Mouse (Mus musculus) macrophage (primary cell): Measurements from ENCODE around the gene Ifi202b. TPM values are rescaled to one million over a fixed set of nuclear protein-coding genes. Genes with fewer than 3 reads are reported as not detected.
A peak's percentile ranks its signal among the peaks of the same experiment; 100 is the strongest.
"Not testable (repeated sequence)": the region's sequence is repeated elsewhere in the genome, so short reads cannot be mapped to it uniquely, and the experiment has no call there.

ENCODE experiments used
- H3K27ac ChIP-seq: fragments of 350-480 bp; formaldehyde crosslinking; 2 replicates; pipeline ENCODE4 v1.9.0; 2021
- H3K36me3 ChIP-seq: fragments of 350-480 bp; formaldehyde crosslinking; 2 replicates; pipeline ENCODE4 v1.9.0; 2021; ENCODE audit errors: inconsistent target
- H3K4me3 ChIP-seq: fragments of 350-480 bp; formaldehyde crosslinking; 2 replicates; pipeline ENCODE4 v1.9.0; 2021; ENCODE audit errors: inconsistent target
- H3K79me2 ChIP-seq: fragments of 350-480 bp; formaldehyde crosslinking; 2 replicates; pipeline ENCODE4 v1.9.0; 2021; ENCODE audit errors: inconsistent target
- WGBS: methylation state at CpG from one replicate; pipeline ENCODE4 v1.1.7; 2026; ENCODE audit warnings: inconsistent platforms; ENCODE audit not compliant: missing documents; 5-methylcytosine and 5-hydroxymethylcytosine counted together
- polyA plus RNA-seq: library from polyadenylated mRNA; stranded (reverse); fragments of 250-400 nt; gene quantifications from 3 replicates; pipeline ENCODE4 v1.2.4, GENCODE M21; 2018; ENCODE audit warnings: inconsistent platforms
- total RNA-seq, 78 experiments: library from RNA; depleted of rRNA; stranded (reverse); fragments of 250-400 nt; gene quantifications; 1 replicate in 9 of 78; 2 replicates in 24 of 78; 3 replicates in 43 of 78; 4 replicates in 2 of 78; pipeline ENCODE4 v1.2.4; 2018; ENCODE audit warnings: inconsistent platforms in 56 of 78

The Ifi202b gene
- total RNA-seq (2018; cell fraction: chromatin; rRNA removed) = 10 to 100 TPM in 1 of 26 experiments, 1 to 10 TPM in 4, not detected in 21; 2.9 to 10.5 (median 5.9) TPM
- total RNA-seq (2018; cell fraction: cytosol; rRNA removed) = 1 to 10 TPM in 3 of 26 experiments, under 1 TPM in 1, not detected in 22; 0.16 to 3.4 (median 2.2) TPM
- total RNA-seq (2018; cell fraction: nucleus; rRNA removed) = 1 to 10 TPM in 5 of 26 experiments, not detected in 21; 1.3 to 7.5 (median 3.5) TPM
- polyA plus RNA-seq = not detected in 3 replicates

GRCm38 (mm10) chr1:173982694-173983305, at the start of gene Ifi202b:
TSS of gene Ifi202b (minus strand) at chr1:173982744.
- H3K4me3 ChIP-seq, H3K79me2 ChIP-seq: not testable (repeated sequence)
- WGBS = 94% methylated on average over 2 of the region's 6 CpGs

GRCm38 (mm10) chr1:174031698-174032097, 49.2 kb upstream of the Ifi202b start, which contains the start of gene Ifi205:
TSS of gene Ifi205 (minus strand) at chr1:174031810.
- 27% methylated on average over 1 of the region's 1 CpGs for WGBS
- Histone ChIP-seq H3K36me3 (peaks cover 6% of the 10 kb centered on the region; the same call in 1 of the 2 replicates), H3K27ac (no peak within 1 kb of the TSS), H3K4me3 (no peak within 1 kb of the TSS), H3K79me2 (peaks cover 35% of the 10 kb centered on the region; the same call in 1 of the 2 replicates)

More at GRCm38 (mm10) chr1:173982694-173983305, at the start of gene Ifi202b:
- not testable (repeated sequence) for H3K27ac ChIP-seq, H3K36me3 ChIP-seq

- H3K36me3 ChIP-seq, H3K4me3 ChIP-seq, H3K79me2 ChIP-seq, H3K27ac ChIP-seq: not testable (repeated sequence)
These were observed 24.5 kb upstream of the Ifi202b start for GRCm38 (mm10) chr1:174007050-174007449.

- H3K36me3 ChIP-seq, H3K79me2 ChIP-seq, H3K4me3 ChIP-seq: not testable (repeated sequence)
- peak overlapping the region; percentile 38 for H3K27ac ChIP-seq
- WGBS = 0% methylated on average over 1 of the region's 3 CpGs
These were observed 22.0 kb upstream of the Ifi202b start for GRCm38 (mm10) chr1:174004352-174005109.

DNA sequence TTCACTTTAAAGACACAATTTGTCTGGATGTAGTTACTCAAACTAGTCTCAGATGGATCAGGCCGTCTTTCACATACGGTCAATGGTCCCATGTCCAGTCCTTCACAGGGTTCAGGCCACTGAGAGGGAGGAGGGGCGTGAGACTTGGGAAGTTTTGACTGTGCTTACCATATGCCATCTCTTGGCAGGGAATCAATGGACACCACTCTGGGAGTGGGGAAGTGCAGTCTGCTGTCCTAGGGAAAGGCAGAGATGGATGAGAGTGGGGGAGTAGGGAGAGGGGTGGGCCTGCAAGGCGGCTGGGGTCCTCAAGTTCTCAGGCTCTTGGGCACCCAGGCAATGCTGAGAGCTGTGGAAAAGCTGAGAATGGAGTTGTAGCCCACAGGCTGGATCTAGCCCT, 12.5 kb upstream of the Ifi202b start:
- whole genome bisulfite sequencing = 95% methylated on average over 4 of the region's 4 CpGs
- no peaks in the 10 kb centered on the region for H3K36me3 ChIP-seq

GRCm38 (mm10) chr1:173981038-173981437, 1.5 kb downstream of the Ifi202b start:
- not testable (repeated sequence) for H3K79me2 ChIP-seq, H3K4me3 ChIP-seq, H3K36me3 ChIP-seq, H3K27ac ChIP-seq
- 94% methylated on average over 3 of the region's 3 CpGs for WGBS

More for the DNA sequence above, 12.5 kb upstream of the Ifi202b start:
- H3K79me2 ChIP-seq = no peaks in the 10 kb centered on the region
- no peak overlapping the region for H3K4me3 ChIP-seq
- no peak overlapping the region for H3K27ac ChIP-seq

DNA sequence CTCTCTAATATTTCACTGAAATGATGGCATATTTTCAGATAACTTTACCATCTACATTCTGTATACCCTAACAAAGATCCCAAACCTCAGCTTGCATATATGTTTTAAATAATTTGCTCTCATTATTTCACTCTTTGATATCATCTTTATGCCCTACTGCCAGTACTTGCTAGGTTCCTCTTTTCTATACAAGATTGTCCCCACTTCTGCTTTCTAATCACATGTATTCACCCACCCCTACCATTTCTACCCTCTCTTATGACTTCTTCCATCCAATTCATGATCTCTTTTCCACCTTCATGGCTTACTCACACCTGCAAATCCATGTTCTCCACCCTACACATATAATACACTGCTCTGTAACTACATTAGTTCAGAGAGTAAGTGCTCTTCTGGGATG, 4.9 kb downstream of the Ifi202b start:
- no peaks in the 10 kb centered on the region for H3K79me2 ChIP-seq
- no peak overlapping the region for H3K4me3 ChIP-seq
- no peak overlapping the region for H3K27ac ChIP-seq
- H3K36me3 ChIP-seq = no peaks in the 10 kb centered on the region

- Histone ChIP-seq H3K4me3 (no peak overlapping the region), H3K79me2 (no peaks in the 10 kb centered on the region), H3K27ac (no peak overlapping the region), H3K36me3 (no peaks in the 10 kb centered on the region)
These were observed 9.4 kb downstream of the Ifi202b start for GRCm38 (mm10) chr1:173973111-173973510.

- WGBS = no CpG with 5 or more reads among the region's 1 CpGs
- H3K36me3 ChIP-seq, H3K79me2 ChIP-seq, H3K4me3 ChIP-seq: not testable (repeated sequence)
- peak overlapping the region; percentile 52 for H3K27ac ChIP-seq
These were observed 21.1 kb downstream of the Ifi202b start for GRCm38 (mm10) chr1:173961491-173961890.

- not testable (repeated sequence) for H3K27ac ChIP-seq, H3K4me3 ChIP-seq
- WGBS = 93% methylated on average over 1 of the region's 3 CpGs
These were observed 22.5 kb downstream of the Ifi202b start for GRCm38 (mm10) chr1:173959998-173960397.

DNA sequence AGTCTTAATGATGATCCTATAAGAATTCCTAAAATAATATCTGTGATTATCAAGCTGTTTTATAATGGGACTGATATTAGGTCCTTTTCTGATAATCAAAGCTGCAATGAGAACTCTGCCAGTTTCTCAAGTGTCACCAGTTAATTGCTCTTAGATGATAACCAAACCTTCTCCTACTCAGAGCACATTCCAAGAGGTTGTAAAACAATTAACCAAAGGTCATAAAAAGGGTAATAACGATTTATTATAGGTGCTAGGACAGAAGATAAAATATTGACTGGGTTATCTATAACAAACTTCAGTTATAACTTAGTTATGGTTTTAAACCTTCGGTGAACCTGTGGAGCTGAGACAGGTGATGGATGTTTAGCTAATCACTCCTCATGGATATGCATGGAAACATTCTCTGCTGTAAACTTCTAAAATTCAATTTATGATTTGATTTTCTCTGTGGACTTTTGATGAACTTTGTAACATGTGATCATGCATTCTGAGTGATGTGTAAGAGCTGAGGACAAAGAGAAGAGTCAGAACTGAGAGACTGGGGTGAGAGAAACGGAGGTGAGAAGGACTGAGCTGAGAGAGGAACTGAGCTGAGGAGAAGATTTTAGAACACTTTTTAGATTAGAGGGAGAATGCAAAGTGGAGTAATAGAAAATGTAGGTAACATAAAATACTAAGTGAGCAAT, 26.6 kb downstream of the Ifi202b start:
- not testable (repeated sequence) for H3K27ac ChIP-seq, H3K36me3 ChIP-seq, H3K79me2 ChIP-seq, H3K4me3 ChIP-seq
- 100% methylated on average over 3 of the region's 3 CpGs for WGBS

More at GRCm38 (mm10) chr1:173959998-173960397, 22.5 kb downstream of the Ifi202b start:
- not testable (repeated sequence) for H3K79me2 ChIP-seq, H3K36me3 ChIP-seq

- Histone ChIP-seq H3K4me3 (no peak overlapping the region), H3K79me2 (no peaks in the 10 kb centered on the region), H3K36me3 (no peaks in the 10 kb centered on the region), H3K27ac (no peak overlapping the region)
- 100% methylated on average over 2 of the region's 2 CpGs for WGBS
These were observed 27.3 kb downstream of the Ifi202b start for GRCm38 (mm10) chr1:173955071-173955796.

- no peak overlapping the region for H3K27ac ChIP-seq
- H3K4me3 ChIP-seq = no peak overlapping the region
- 82% methylated on average over 1 of the region's 1 CpGs for WGBS
- H3K79me2 ChIP-seq = no peaks in the 10 kb centered on the region
- H3K36me3 ChIP-seq = no peaks in the 10 kb centered on the region
These were observed 29.0 kb downstream of the Ifi202b start for GRCm38 (mm10) chr1:173953563-173953962.

GRCm38 (mm10) chr1:173949044-173949443, 33.5 kb downstream of the Ifi202b start:
- not testable (repeated sequence) for H3K27ac ChIP-seq, H3K79me2 ChIP-seq, H3K36me3 ChIP-seq, H3K4me3 ChIP-seq
- WGBS = 19% methylated on average over 2 of the region's 2 CpGs
